ENCODE assay signal across 9 mouse cellular contexts in the genomic region with DNA sequence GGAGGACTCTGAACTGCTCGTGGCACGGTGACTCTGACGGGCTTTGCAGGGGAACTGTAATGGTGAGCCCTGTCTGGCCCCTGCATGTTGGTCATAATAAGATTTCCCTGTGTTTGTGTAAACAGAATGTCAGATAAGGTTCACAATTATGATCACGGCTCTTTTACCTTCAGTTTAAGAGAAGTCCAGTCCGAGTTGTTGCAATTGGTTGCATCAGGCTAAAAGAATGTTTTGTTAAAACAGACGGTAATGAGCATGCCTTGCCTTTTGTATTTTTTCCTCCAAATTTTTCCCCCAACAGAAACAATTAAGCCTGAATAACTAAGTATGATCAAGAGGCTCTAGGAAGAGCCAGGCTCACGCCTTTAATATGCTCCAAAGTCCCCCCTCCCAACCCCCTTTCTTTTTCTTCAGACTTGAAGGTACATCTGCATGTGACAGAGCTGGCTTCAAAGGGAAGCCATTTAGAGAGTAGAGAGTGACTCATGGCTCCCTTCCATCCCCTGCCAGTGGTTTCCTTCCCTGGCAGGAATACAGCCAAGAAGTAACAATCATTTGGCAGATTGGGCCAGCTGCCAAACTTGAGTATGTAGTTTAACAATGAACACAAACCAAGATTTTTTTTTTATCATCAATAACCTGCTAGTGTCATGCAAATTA.
A peak's percentile ranks its signal among the peaks of the same experiment; 100 is the strongest.
DNase-seq lines count a peak whose midpoint lies in the region; ATAC-seq lines count a peak whose summit lies in the region.
"Had no signal": no experiment of that assay in that cellular context is flagged by ENCODE, and none has a peak within 500 bp of the region (broad histone marks: within the 10 kb centered on the region; RNA-seq: fewer than 3 reads in every experiment).

No protein-coding gene starts in this region.

- H3K4me3 ChIP-seq in embryonic facial prominence, embryonic 14.5 days (ENCODE audit: low read depth, low read length): no peak overlapping the region
- H3K4me3 ChIP-seq in embryonic facial prominence, embryonic 10.5 days: no peak overlapping the region
- no peak overlapping the region for H3K4me3 ChIP-seq in intestine, embryonic 16.5 days (ENCODE audit: low read length)
- H3K4me3 ChIP-seq: heart, embryonic 13.5 days had no signal

- 54% methylated on average over 7 of the region's 7 CpGs for WGBS in embryonic facial prominence, embryonic 14.5 days
- WGBS in embryonic facial prominence, embryonic 10.5 days: 60% methylated on average over 7 of the region's 7 CpGs
- WGBS in intestine, embryonic 16.5 days: 35% methylated on average over 7 of the region's 7 CpGs

- H3K9ac ChIP-seq in embryonic facial prominence, embryonic 14.5 days (ENCODE audit: low read depth, low read length): no peak overlapping the region
- no peak overlapping the region for H3K9ac ChIP-seq in intestine, embryonic 16.5 days (ENCODE audit: low read depth, low read length)
- H3K9ac ChIP-seq: heart, embryonic 13.5 days had no signal

- H3K4me1 ChIP-seq in embryonic facial prominence, embryonic 14.5 days (ENCODE audit: control insufficient read depth, insufficient read depth, low read length): peaks cover 13% of the 10 kb centered on the region; the same call in 1 of the 2 replicates
- peaks cover 8% of the 10 kb centered on the region for H3K4me1 ChIP-seq in embryonic facial prominence, embryonic 10.5 days
- no peaks in the 10 kb centered on the region for H3K4me1 ChIP-seq in intestine, embryonic 16.5 days (ENCODE audit: control insufficient read depth, insufficient read depth, low read length)

- no peaks in the 10 kb centered on the region for H3K36me3 ChIP-seq in embryonic facial prominence, embryonic 14.5 days (ENCODE audit: control insufficient read depth, insufficient read depth, low read length)
- H3K36me3 ChIP-seq in embryonic facial prominence, embryonic 10.5 days (replicated peaks): no peaks in the 10 kb centered on the region
- H3K36me3 ChIP-seq in intestine, embryonic 16.5 days (ENCODE audit: control insufficient read depth, insufficient read depth, low read length): no peaks in the 10 kb centered on the region
- H3K36me3 ChIP-seq: heart, embryonic 13.5 days had no signal

- H3K4me2 ChIP-seq in embryonic facial prominence, embryonic 14.5 days (ENCODE audit: low read depth, low read length): no peak overlapping the region
- no peak overlapping the region for H3K4me2 ChIP-seq in intestine, embryonic 16.5 days (ENCODE audit: low read depth, low read length)
- H3K4me2 ChIP-seq: heart, embryonic 13.5 days had no signal

- no peaks in the 10 kb centered on the region for H3K9me3 ChIP-seq in embryonic facial prominence, embryonic 14.5 days (ENCODE audit: control insufficient read depth, low read length)
- H3K9me3 ChIP-seq in embryonic facial prominence, embryonic 10.5 days: no peaks in the 10 kb centered on the region
- H3K9me3 ChIP-seq in intestine, embryonic 16.5 days (ENCODE audit: control insufficient read depth, low read length): no peaks in the 10 kb centered on the region
- H3K9me3 ChIP-seq: heart, embryonic 13.5 days had no signal

- H3K27me3 ChIP-seq in embryonic facial prominence, embryonic 14.5 days (replicated peaks; ENCODE audit: control insufficient read depth, insufficient read depth, low read length): no peaks in the 10 kb centered on the region
- H3K27me3 ChIP-seq in embryonic facial prominence, embryonic 10.5 days (replicated peaks; ENCODE audit: low read depth, poor library complexity, severe bottlenecking): no peaks in the 10 kb centered on the region
- H3K27me3 ChIP-seq in intestine, embryonic 16.5 days (replicated peaks; ENCODE audit: control insufficient read depth, insufficient read depth, low read length): no peaks in the 10 kb centered on the region
- H3K27me3 ChIP-seq: heart, embryonic 13.5 days had no signal

- H3K27ac ChIP-seq in embryonic facial prominence, embryonic 14.5 days (replicated peaks; ENCODE audit: low read depth, low read length): no peak overlapping the region
- H3K27ac ChIP-seq in embryonic facial prominence, embryonic 10.5 days (replicated peaks): no peak overlapping the region; the same call in 1 of the 2 replicates
- no peak overlapping the region for H3K27ac ChIP-seq in intestine, embryonic 16.5 days (ENCODE audit: low read length)
- H3K27ac ChIP-seq: heart, embryonic 13.5 days had no signal

- no peak; the same call in 1 of the 2 replicates for ATAC-seq in embryonic facial prominence, embryonic 14.5 days (ENCODE audit: low read depth)
- no peak for ATAC-seq in cerebellum, adult (ENCODE audit: insufficient number of reproducible peaks, low FRiP score, low TSS enrichment)
- ATAC-seq in intestine, embryonic 16.5 days: no peak

- peak; percentile 85 for DNase-seq in embryonic facial prominence, embryonic 14.5 days (ENCODE audit: low spot score)
- no peak for DNase-seq in embryonic facial prominence, embryonic 10.5 days (ENCODE audit: low spot score)
- DNase-seq in right cerebral cortex, postnatal 4 days: peak; percentile 29
- DNase-seq in right cerebral cortex, adult 18-20 months: no peak
- DNase-seq in kidney, postnatal 25 days: peak; percentile 80 to 86
- no peak for DNase-seq in thymus, postnatal 36 days

Comparison
In these comparisons a context has a peak if more than half of its experiments do, and no peak if none do; other contexts are left out.
1. DNase-seq: peak in embryonic facial prominence, embryonic 14.5 days (single experiment), right cerebral cortex, postnatal 4 days (single experiment) and kidney, postnatal 25 days (2 of 2); none in embryonic facial prominence, embryonic 10.5 days (single experiment), right cerebral cortex, adult 18-20 months (single experiment) and thymus, postnatal 36 days (0 of 2).